Mouse (Mus musculus) spleen, postnatal 4 days (tissue): ENCODE measurements around the gene Nanos3.

Experiments
- DNase-seq, 2 experiments: peaks; one replicate each; pipeline ENCODE4 v3.0.0; 2022; ENCODE audit warnings: low spot score in 2 of 2

The Nanos3 gene

GRCm38 (mm10) chr8:84130806-84131205 lies 54.2 kb downstream of the Nanos3 start:
- DNase-seq, result peak in 1 of 2 experiments; percentile 12

GRCm38 (mm10) chr8:84128277-84128676 lies 56.7 kb downstream of the Nanos3 start:
- DNase-seq, result peak in 1 of 2 experiments; percentile 16

- peak; percentile 17 to 65 for DNase-seq
Observed at GRCm38 (mm10) chr8:84127202-84127901, 57.7 kb downstream of the Nanos3 start.

GRCm38 (mm10) chr8:84126742-84127141 lies 58.3 kb downstream of the Nanos3 start:
- DNase-seq, result peak in 1 of 2 experiments; percentile 8

GRCm38 (mm10) chr8:84125656-84126055 lies 59.4 kb downstream of the Nanos3 start, which contains the start of gene Podnl1:
TSS of gene Podnl1 (plus strand) at chr8:84125989.
- DNase-seq, result peak in 1 of 2 experiments; percentile 9
